Mouse (Mus musculus) heart, postnatal 25 days (tissue): ENCODE data around the gene Gm2115. TPM values are rescaled to one million over a fixed set of nuclear protein-coding genes. Genes with fewer than 3 reads are reported as not detected.

Source experiments
- DNase-seq: peaks from one replicate; pipeline ENCODE4 v3.0.0; 2022; ENCODE audit warnings: low spot score
- intact Hi-C: fragments of 180-260 bp; cut with DNase I; formaldehyde crosslinking; loops from one replicate; pipeline ENCODE4 v1.15.1; 2025
- total RNA-seq, 2 experiments: library from RNA; stranded (reverse); gene quantifications; 2 replicates each; pipeline ENCODE4 v1.2.3; 2021

Gm2115 gene
- total RNA-seq, 2 experiments from 2014 or later, result 0.36 to 0.42 TPM

GRCm38 (mm10) chr7:84620956-84621355 is 92.2 kb downstream of the Gm2115 start:
- no peak for DNase-seq
- intact Hi-C loops, result no loop called here

- intact Hi-C loops, result no loop called here
Observed at GRCm38 (mm10) chr7:84623718-84624117, 95.0 kb downstream of the Gm2115 start.

GRCm38 (mm10) chr7:84631878-84632277 is 103.1 kb downstream of the Gm2115 start:
- intact Hi-C loops, result no loop called here
- DNase-seq, result no peak

More at GRCm38 (mm10) chr7:84623718-84624117, 95.0 kb downstream of the Gm2115 start:
- DNase-seq, result no peak

Other genes with a start within 250 kb of the Gm2115 start
- gene Arnt2, start 118.8 kb upstream of the Gm2115 start, total RNA-seq, result under 1 TPM; 0.18 to 0.92 TPM
- gene Fah, start 77.8 kb downstream of the Gm2115 start, total RNA-seq, result 10 to 100 TPM in 1 of 2 experiments, 1 to 10 TPM in 1; 10.0 to 13.9 TPM
- gene Zfand6, start 161.0 kb downstream of the Gm2115 start, total RNA-seq, result 100 to 1,000 TPM in 1 of 2 experiments, 10 to 100 TPM in 1; 96.6 to 101 TPM